Mouse (Mus musculus): ENCODE measurements around the gene Papolg. TPM values are rescaled to one million over a fixed set of nuclear protein-coding genes. Genes with fewer than 3 reads are reported as not detected.

Papolg gene
- polyA plus RNA-seq, 1 experiment from 2014 or later = 12.1 TPM

GRCm38 (mm10) chr11:23856723-23857112 lies 38.3 kb downstream of the Papolg start:
- ATAC-seq (replicated peaks; ENCODE audit: low FRiP score, low TSS enrichment, low read depth) = no peak; the same call in 1 of the 2 replicates
- no peaks in the 10 kb centered on the region for H3K4me1 ChIP-seq (replicated peaks; ENCODE audit: control insufficient read depth, insufficient read depth, low read length)
- no peak overlapping the region for H3K27ac ChIP-seq (ENCODE audit: low read depth)
- no peak overlapping the region for H3K9ac ChIP-seq (ENCODE audit: low read length)
- H3K36me3 ChIP-seq (ENCODE audit: control insufficient read depth, insufficient read depth, low read length) = peaks cover 51% of the 10 kb centered on the region
- WGBS = 87% methylated on average over 4 of the region's 4 CpGs
- DNase-seq (ENCODE audit: low spot score) = no peak
- H3K4me3 ChIP-seq (ENCODE audit: low read depth, low read length) = no peak overlapping the region
- no peaks in the 10 kb centered on the region for H3K27me3 ChIP-seq (replicated peaks; ENCODE audit: control insufficient read depth, insufficient read depth, low read length)
- H3K9me3 ChIP-seq (ENCODE audit: control insufficient read depth, low read length) = no peaks in the 10 kb centered on the region
- no peak overlapping the region for H3K4me2 ChIP-seq (ENCODE audit: low read length)

- H3K4me2 ChIP-seq (ENCODE audit: low read length) = no peak overlapping the region
- H3K4me3 ChIP-seq (ENCODE audit: low read depth, low read length) = no peak overlapping the region
- no peaks in the 10 kb centered on the region for H3K9me3 ChIP-seq (ENCODE audit: control insufficient read depth, low read length)
- DNase-seq (ENCODE audit: low spot score) = no peak
- no peak overlapping the region for H3K9ac ChIP-seq (ENCODE audit: low read length)
- ATAC-seq (replicated peaks; ENCODE audit: low FRiP score, low TSS enrichment, low read depth) = 0 out of 2 replicates have a peak, but pooled peaks have one; percentile 58
- H3K36me3 ChIP-seq (ENCODE audit: control insufficient read depth, insufficient read depth, low read length) = peaks cover 46% of the 10 kb centered on the region
- no peaks in the 10 kb centered on the region for H3K4me1 ChIP-seq (replicated peaks; ENCODE audit: control insufficient read depth, insufficient read depth, low read length)
- no peak overlapping the region for H3K27ac ChIP-seq (ENCODE audit: low read depth)
- 84% methylated on average over 7 of the region's 7 CpGs for WGBS
- H3K27me3 ChIP-seq (replicated peaks; ENCODE audit: control insufficient read depth, insufficient read depth, low read length) = no peaks in the 10 kb centered on the region
These were observed 38.9 kb downstream of the Papolg start for GRCm38 (mm10) chr11:23856054-23856722.

DNA sequence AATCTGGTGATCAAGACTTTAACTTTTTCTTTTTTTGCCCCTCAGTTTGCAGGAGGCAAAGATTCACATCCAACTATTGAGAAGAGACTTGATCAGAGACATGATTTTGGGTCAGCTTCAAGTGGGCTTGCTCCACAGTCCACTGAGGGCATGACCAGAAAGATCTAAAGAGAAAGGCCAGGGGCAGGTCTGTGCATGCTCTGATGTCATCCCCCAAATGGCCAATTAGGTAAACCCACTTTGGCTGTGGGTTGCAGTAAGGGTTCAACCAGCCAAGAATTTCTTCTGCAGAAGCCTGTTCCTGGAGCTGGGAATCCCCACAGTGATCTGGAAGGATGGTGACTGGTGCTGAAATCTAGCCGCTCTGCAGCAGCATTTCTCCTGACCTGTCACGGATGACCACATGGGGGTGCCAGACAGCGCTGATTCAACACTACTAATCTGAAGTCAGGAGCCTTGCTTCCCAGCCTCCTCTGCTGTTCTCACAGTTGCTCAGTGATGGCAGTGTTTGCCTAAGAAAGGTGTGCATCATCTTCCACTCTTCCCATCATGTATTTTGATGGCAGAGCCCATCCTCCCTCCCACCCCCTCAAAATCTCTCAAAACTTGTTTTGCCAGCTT lies 39.8 kb downstream of the Papolg start:
- Histone ChIP-seq H3K4me2 (ENCODE audit: low read length) (no peak overlapping the region), H3K4me3 (ENCODE audit: low read depth, low read length) (no peak overlapping the region), H3K9ac (ENCODE audit: low read length) (no peak overlapping the region), H3K9me3 (ENCODE audit: control insufficient read depth, low read length) (no peaks in the 10 kb centered on the region), H3K27ac (ENCODE audit: low read depth) (no peak overlapping the region), H3K36me3 (ENCODE audit: control insufficient read depth, insufficient read depth, low read length) (peaks cover 37% of the 10 kb centered on the region), H3K4me1 (replicated peaks; ENCODE audit: control insufficient read depth, insufficient read depth, low read length) (no peaks in the 10 kb centered on the region), H3K27me3 (replicated peaks; ENCODE audit: control insufficient read depth, insufficient read depth, low read length) (no peaks in the 10 kb centered on the region)
- ATAC-seq (replicated peaks; ENCODE audit: low FRiP score, low TSS enrichment, low read depth) = no peak; the same call in 1 of the 2 replicates
- 7% methylated on average over 3 of the region's 3 CpGs for WGBS
- peak; percentile 71 for DNase-seq (ENCODE audit: low spot score)

GRCm38 (mm10) chr11:23853306-23853705 lies 41.7 kb downstream of the Papolg start:
- no peak overlapping the region for H3K9ac ChIP-seq (ENCODE audit: low read length)
- peaks cover 17% of the 10 kb centered on the region for H3K36me3 ChIP-seq (ENCODE audit: control insufficient read depth, insufficient read depth, low read length)
- no peaks in the 10 kb centered on the region for H3K4me1 ChIP-seq (replicated peaks; ENCODE audit: control insufficient read depth, insufficient read depth, low read length)
- no peak overlapping the region for H3K4me3 ChIP-seq (ENCODE audit: low read depth, low read length)
- no peak overlapping the region for H3K4me2 ChIP-seq (ENCODE audit: low read length)
- no peaks in the 10 kb centered on the region for H3K27me3 ChIP-seq (replicated peaks; ENCODE audit: control insufficient read depth, insufficient read depth, low read length)
- H3K27ac ChIP-seq (ENCODE audit: low read depth) = no peak overlapping the region
- no peak for DNase-seq (ENCODE audit: low spot score)
- ATAC-seq (replicated peaks; ENCODE audit: low FRiP score, low TSS enrichment, low read depth) = no peak
- no peaks in the 10 kb centered on the region for H3K9me3 ChIP-seq (ENCODE audit: control insufficient read depth, low read length)
- WGBS = 72% methylated on average over 5 of the region's 5 CpGs

- no peaks in the 10 kb centered on the region for H3K9me3 ChIP-seq (ENCODE audit: control insufficient read depth, low read length)
- DNase-seq (ENCODE audit: low spot score) = no peak
- no peak overlapping the region for H3K4me2 ChIP-seq (ENCODE audit: low read length)
- H3K4me1 ChIP-seq (replicated peaks; ENCODE audit: control insufficient read depth, insufficient read depth, low read length) = no peaks in the 10 kb centered on the region
- no peaks in the 10 kb centered on the region for H3K36me3 ChIP-seq (ENCODE audit: control insufficient read depth, insufficient read depth, low read length)
- H3K4me3 ChIP-seq (ENCODE audit: low read depth, low read length) = no peak overlapping the region
- no peak for ATAC-seq (replicated peaks; ENCODE audit: low FRiP score, low TSS enrichment, low read depth)
- H3K9ac ChIP-seq (ENCODE audit: low read length) = no peak overlapping the region
- H3K27ac ChIP-seq (ENCODE audit: low read depth) = no peak overlapping the region
- H3K27me3 ChIP-seq (replicated peaks; ENCODE audit: control insufficient read depth, insufficient read depth, low read length) = no peaks in the 10 kb centered on the region
- WGBS = 74% methylated on average over 22 of the region's 22 CpGs
These were observed 48.8 kb downstream of the Papolg start for GRCm38 (mm10) chr11:23846016-23846815.

DNA sequence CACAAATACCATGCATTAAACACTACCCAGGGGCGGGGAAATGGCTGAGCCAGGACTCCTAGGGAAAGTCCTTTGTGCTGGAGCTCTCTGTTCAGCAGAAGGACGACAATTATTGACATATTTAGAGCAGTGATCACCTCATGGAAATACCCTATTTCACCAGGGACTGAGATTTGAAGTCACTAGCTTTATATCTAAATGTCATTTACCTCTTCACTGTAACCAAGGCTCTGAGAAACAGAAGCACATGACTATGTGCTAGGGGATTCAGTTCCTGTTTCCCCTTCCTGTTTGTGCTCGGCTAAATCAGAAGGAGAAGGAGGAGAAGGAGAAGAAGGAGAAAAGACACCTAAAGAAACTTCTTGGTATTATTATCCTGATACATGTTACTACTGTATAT lies 71.8 kb downstream of the Papolg start:
- ATAC-seq (replicated peaks; ENCODE audit: low FRiP score, low TSS enrichment, low read depth) = no peak
- WGBS = 74% methylated on average over 3 of the region's 3 CpGs

GRCm38 (mm10) chr11:23821652-23822051 lies 73.4 kb downstream of the Papolg start:
- no peaks in the 10 kb centered on the region for H3K27me3 ChIP-seq (replicated peaks; ENCODE audit: control insufficient read depth, insufficient read depth, low read length)
- WGBS = 96% methylated on average over 2 of the region's 2 CpGs
- DNase-seq (ENCODE audit: low spot score) = no peak
- no peaks in the 10 kb centered on the region for H3K9me3 ChIP-seq (ENCODE audit: control insufficient read depth, low read length)
- no peak for ATAC-seq (replicated peaks; ENCODE audit: low FRiP score, low TSS enrichment, low read depth)
- no peak overlapping the region for H3K4me3 ChIP-seq (ENCODE audit: low read depth, low read length)
- no peaks in the 10 kb centered on the region for H3K36me3 ChIP-seq (ENCODE audit: control insufficient read depth, insufficient read depth, low read length)
- no peak overlapping the region for H3K27ac ChIP-seq (ENCODE audit: low read depth)
- no peak overlapping the region for H3K4me2 ChIP-seq (ENCODE audit: low read length)
- H3K4me1 ChIP-seq (replicated peaks; ENCODE audit: control insufficient read depth, insufficient read depth, low read length) = no peaks in the 10 kb centered on the region
- H3K9ac ChIP-seq (ENCODE audit: low read length) = no peak overlapping the region

More for the DNA sequence above, 71.8 kb downstream of the Papolg start:
- no peak overlapping the region for H3K4me2 ChIP-seq (ENCODE audit: low read length)
- H3K27ac ChIP-seq (ENCODE audit: low read depth) = no peak overlapping the region
- DNase-seq (ENCODE audit: low spot score) = no peak
- no peaks in the 10 kb centered on the region for H3K27me3 ChIP-seq (replicated peaks; ENCODE audit: control insufficient read depth, insufficient read depth, low read length)
- no peaks in the 10 kb centered on the region for H3K36me3 ChIP-seq (ENCODE audit: control insufficient read depth, insufficient read depth, low read length)
- no peaks in the 10 kb centered on the region for H3K9me3 ChIP-seq (ENCODE audit: control insufficient read depth, low read length)
- no peak overlapping the region for H3K9ac ChIP-seq (ENCODE audit: low read length)
- H3K4me1 ChIP-seq (replicated peaks; ENCODE audit: control insufficient read depth, insufficient read depth, low read length) = no peaks in the 10 kb centered on the region
- no peak overlapping the region for H3K4me3 ChIP-seq (ENCODE audit: low read depth, low read length)

DNA sequence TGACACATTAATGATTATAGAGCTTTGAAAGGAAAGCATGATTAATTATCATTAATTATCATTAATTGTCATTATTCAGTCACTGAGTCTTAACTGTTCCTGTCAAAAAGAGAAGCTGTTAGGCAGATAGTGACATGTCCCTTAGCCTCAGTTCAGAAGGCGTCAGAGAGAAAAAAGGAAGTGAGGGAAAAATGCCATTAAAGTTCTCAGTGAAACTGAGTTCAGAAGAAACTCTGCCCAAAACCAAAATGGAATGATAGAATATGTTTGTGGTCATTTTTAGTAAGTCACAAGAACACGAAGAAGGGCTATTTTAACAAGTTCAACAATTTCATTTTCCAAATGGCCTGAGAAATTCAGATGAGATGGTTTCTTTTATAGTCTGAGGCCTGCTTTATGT lies 74.1 kb downstream of the Papolg start:
- Histone ChIP-seq H3K4me1 (replicated peaks; ENCODE audit: control insufficient read depth, insufficient read depth, low read length) (no peaks in the 10 kb centered on the region), H3K4me3 (ENCODE audit: low read depth, low read length) (no peak overlapping the region), H3K36me3 (ENCODE audit: control insufficient read depth, insufficient read depth, low read length) (no peaks in the 10 kb centered on the region), H3K9me3 (ENCODE audit: control insufficient read depth, low read length) (no peaks in the 10 kb centered on the region), H3K4me2 (ENCODE audit: low read length) (no peak overlapping the region), H3K9ac (ENCODE audit: low read length) (no peak overlapping the region), H3K27me3 (replicated peaks; ENCODE audit: control insufficient read depth, insufficient read depth, low read length) (no peaks in the 10 kb centered on the region), H3K27ac (ENCODE audit: low read depth) (no peak overlapping the region)
- WGBS = 67% methylated on average over 2 of the region's 2 CpGs
- no peak for DNase-seq (ENCODE audit: low spot score)
- no peak for ATAC-seq (replicated peaks; ENCODE audit: low FRiP score, low TSS enrichment, low read depth)
